Mouse (Mus musculus) midbrain, embryonic 11.5 days (tissue): ENCODE measurements around the gene Ano10. TPM values are rescaled to one million over a fixed set of nuclear protein-coding genes. Genes with fewer than 3 reads are reported as not detected.
"Not testable (repeated sequence)": the region's sequence is repeated elsewhere in the genome, so short reads cannot be mapped to it uniquely, and the experiment has no call there.

Experiments used
- ATAC-seq: fragments of 200-750 bp; cut with Nextera tagmentation; 2 replicates; pipeline ENCODE4 v1.8.0; 2017; ENCODE audit warnings: moderate TSS enrichment, moderate library complexity; ENCODE audit not compliant: low FRiP score
- DNase-seq: peaks from one replicate; pipeline ENCODE4 v3.0.0; 2015; ENCODE audit warnings: low spot score; ENCODE audit errors: missing footprints
- H3K27ac ChIP-seq: fragments of 300-500 bp; sonication (generic); 2 replicates; pipeline ENCODE4 v1.5.1; 2014; ENCODE audit warnings: low read depth, low read length
- H3K27me3 ChIP-seq: fragments of 300-500 bp; sonication (generic); 2 replicates; pipeline ENCODE4 v1.6.1; 2014; ENCODE audit warnings: mild to moderate bottlenecking, low read length, moderate library complexity, mixed read lengths; ENCODE audit not compliant: control insufficient read depth, insufficient read depth
- H3K36me3 ChIP-seq: fragments of 300-500 bp; sonication (generic); 2 replicates; pipeline ENCODE4 v1.6.1; 2014; ENCODE audit warnings: mild to moderate bottlenecking, low read length, moderate library complexity, mixed read lengths; ENCODE audit not compliant: control insufficient read depth, insufficient read depth
- H3K4me1 ChIP-seq: fragments of 300-500 bp; sonication (generic); 2 replicates; pipeline ENCODE4 v1.6.1; 2014; ENCODE audit warnings: low read length; ENCODE audit not compliant: control insufficient read depth, insufficient read depth
- H3K4me2 ChIP-seq: fragments of 300-500 bp; sonication (generic); 2 replicates; pipeline ENCODE4 v1.6.1; 2014; ENCODE audit warnings: mild to moderate bottlenecking, moderate library complexity
- H3K4me3 ChIP-seq: fragments of 300-500 bp; sonication (generic); 2 replicates; pipeline ENCODE4 v1.5.1; 2014; ENCODE audit warnings: low read depth, low read length
- H3K9ac ChIP-seq: fragments of 300-500 bp; sonication (generic); 2 replicates; pipeline ENCODE4 v1.6.1; 2014; ENCODE audit warnings: low read length
- H3K9me3 ChIP-seq: fragments of 300-500 bp; sonication (generic); 2 replicates; pipeline ENCODE4 v1.6.1; 2016; ENCODE audit warnings: low read length; ENCODE audit not compliant: control insufficient read depth
- WGBS: fragments of 180-500 bp; shearing (Covaris S2); extraction: QIAGEN DNeasy Blood & Tissue Kit; methylation state at CpG from one replicate; pipeline ENCODE4 v1.1.7; 2014; 5-methylcytosine and 5-hydroxymethylcytosine counted together
- polyA plus RNA-seq: library from polyadenylated mRNA; unstranded; fragments of >200 nt; fragmentation: Nextera tagmentation; extraction: Ambion mirVana; gene quantifications from 2 replicates; pipeline ENCODE4 v1.2.1, GENCODE M21; 2014

Ano10 gene
- polyA plus RNA-seq, 1 experiment from 2014 or later: 39.4 TPM

DNA sequence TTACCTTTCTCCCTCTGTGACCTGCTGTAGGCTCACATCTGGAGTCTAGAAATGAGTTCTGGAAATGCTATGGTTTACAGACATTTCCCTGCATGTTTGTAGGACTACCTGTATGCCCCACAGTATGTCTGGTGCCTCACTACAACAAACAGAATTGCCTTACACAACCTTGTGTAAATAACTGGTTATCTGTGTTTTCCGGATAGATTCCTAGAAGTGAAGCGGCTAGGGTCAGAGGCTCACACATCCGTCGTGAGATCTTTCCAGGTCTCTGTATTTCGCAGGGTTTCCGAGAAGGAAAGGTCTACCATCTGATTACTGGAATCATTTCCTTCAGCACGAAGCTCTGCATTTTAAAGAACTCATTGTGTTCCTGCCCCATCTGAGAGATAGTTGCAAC, 22.3 kb upstream of the Ano10 start:
- Histone ChIP-seq H3K27ac (no peak overlapping the region), H3K9me3 (no peaks in the 10 kb centered on the region), H3K9ac (no peak overlapping the region), H3K4me2 (no peak overlapping the region), H3K27me3 (no peaks in the 10 kb centered on the region), H3K36me3 (no peaks in the 10 kb centered on the region), H3K4me1 (no peaks in the 10 kb centered on the region), H3K4me3 (no peak overlapping the region)
- 93% methylated on average over 7 of the region's 7 CpGs for WGBS
- DNase-seq (no peak), ATAC-seq (no peak)

DNA sequence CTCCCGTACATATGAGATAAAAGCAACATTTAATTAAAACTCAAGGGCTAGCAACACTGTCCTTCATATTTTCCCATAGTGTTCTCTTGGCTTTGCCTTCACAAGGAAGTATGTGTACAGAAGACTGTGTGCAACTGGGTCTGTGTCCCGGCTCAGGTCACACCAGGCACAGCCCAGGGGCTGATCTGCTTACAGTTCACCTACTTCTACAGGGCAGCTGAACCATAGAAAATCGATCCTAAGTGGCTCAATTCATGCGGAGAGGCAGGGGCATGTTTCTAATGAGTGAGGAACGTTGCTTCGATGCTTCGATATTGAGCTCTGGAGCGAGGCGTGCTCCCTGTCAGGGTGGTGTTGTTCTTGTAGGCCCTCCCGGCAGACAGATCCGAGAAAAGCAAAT, 21.3 kb upstream of the Ano10 start:
- ATAC-seq: no peak

DNA sequence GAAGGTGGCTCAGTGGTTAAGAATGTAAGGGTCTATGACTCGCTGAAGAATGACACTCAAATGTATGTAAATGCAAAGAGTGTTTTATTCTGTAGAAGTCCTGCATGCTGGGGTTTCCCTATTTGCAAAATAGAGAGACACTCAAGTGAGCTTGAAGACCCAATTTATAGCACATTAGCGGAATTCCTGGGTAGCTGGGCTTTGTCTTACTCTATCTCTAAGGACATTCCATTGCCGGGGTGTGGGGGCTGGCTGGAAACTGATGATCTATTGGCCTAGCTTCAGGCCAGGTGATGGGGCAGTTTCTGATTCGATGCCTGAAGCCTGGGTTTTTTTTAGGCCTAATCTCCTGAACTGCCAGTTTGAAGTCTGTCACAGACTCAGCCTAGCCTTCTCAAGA, 20.7 kb upstream of the Ano10 start:
- 64% methylated on average over 4 of the region's 4 CpGs for WGBS

More for the DNA sequence above, 21.3 kb upstream of the Ano10 start:
- no peak overlapping the region for H3K4me3 ChIP-seq
- no peaks in the 10 kb centered on the region for H3K27me3 ChIP-seq
- H3K9me3 ChIP-seq: no peaks in the 10 kb centered on the region
- no peak overlapping the region for H3K4me2 ChIP-seq
- H3K4me1 ChIP-seq: no peaks in the 10 kb centered on the region
- DNase-seq: no peak
- WGBS: 64% methylated on average over 11 of the region's 11 CpGs
- no peaks in the 10 kb centered on the region for H3K36me3 ChIP-seq
- H3K27ac ChIP-seq: no peak overlapping the region
- no peak overlapping the region for H3K9ac ChIP-seq

DNA sequence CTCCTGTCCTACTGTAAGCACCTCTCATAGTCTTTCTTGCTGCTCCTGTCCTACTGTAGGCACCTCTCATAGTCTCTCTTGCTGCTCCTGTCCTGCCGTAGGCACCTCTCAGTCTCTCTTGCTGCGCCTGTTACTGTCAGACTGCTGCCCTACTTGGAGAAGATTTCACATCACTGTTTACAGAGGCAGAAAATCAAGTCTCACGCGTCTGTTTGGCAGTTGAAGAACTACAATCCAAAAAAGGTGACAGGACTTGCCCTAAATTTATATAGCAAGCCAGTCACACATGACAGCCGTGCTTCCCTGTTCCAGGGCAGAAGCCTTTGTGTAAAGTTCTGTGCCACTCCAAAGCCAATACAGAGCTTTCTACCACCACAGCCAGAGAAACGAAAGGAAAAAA, 20.2 kb upstream of the Ano10 start:
- Histone ChIP-seq H3K4me3 (no peak overlapping the region), H3K27ac (no peak overlapping the region), H3K27me3 (no peaks in the 10 kb centered on the region), H3K36me3 (no peaks in the 10 kb centered on the region), H3K9me3 (no peaks in the 10 kb centered on the region), H3K4me2 (no peak overlapping the region), H3K4me1 (no peaks in the 10 kb centered on the region), H3K9ac (no peak overlapping the region)
- WGBS: 92% methylated on average over 6 of the region's 6 CpGs
- DNase-seq (no peak), ATAC-seq (no peak)

More for the DNA sequence above, 20.7 kb upstream of the Ano10 start:
- no peaks in the 10 kb centered on the region for H3K4me1 ChIP-seq
- H3K27me3 ChIP-seq: no peaks in the 10 kb centered on the region
- no peaks in the 10 kb centered on the region for H3K36me3 ChIP-seq
- H3K27ac ChIP-seq: no peak overlapping the region
- no peaks in the 10 kb centered on the region for H3K9me3 ChIP-seq
- H3K9ac ChIP-seq: no peak overlapping the region
- no peak overlapping the region for H3K4me3 ChIP-seq
- DNase-seq (no peak), ATAC-seq (no peak)
- no peak overlapping the region for H3K4me2 ChIP-seq

DNA sequence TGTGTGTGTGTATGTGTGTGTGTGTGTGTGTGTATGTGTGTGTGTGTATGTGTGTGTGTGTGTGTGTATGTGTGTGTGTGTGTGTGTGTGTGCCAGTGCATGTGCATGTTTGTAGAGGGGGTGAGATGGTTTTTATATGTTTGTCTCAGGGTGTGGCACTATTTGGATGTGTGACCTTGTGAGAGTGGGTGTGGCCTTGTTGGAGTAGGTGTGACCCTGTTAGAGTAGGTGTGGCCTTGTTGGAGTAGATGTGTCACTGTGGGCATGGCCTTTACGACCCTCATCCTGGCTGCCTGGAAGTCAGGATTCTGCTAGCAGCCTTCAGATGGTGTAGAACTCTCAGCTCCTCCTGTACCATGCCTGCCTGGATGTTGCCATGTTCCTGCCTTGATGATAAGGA, 18.9 kb upstream of the Ano10 start:
- not testable (repeated sequence) for H3K9ac ChIP-seq, H3K27me3 ChIP-seq, H3K27ac ChIP-seq, H3K9me3 ChIP-seq, H3K4me2 ChIP-seq, H3K36me3 ChIP-seq, ATAC-seq, H3K4me1 ChIP-seq, DNase-seq, H3K4me3 ChIP-seq
- WGBS: 82% methylated on average over 1 of the region's 1 CpGs

DNA sequence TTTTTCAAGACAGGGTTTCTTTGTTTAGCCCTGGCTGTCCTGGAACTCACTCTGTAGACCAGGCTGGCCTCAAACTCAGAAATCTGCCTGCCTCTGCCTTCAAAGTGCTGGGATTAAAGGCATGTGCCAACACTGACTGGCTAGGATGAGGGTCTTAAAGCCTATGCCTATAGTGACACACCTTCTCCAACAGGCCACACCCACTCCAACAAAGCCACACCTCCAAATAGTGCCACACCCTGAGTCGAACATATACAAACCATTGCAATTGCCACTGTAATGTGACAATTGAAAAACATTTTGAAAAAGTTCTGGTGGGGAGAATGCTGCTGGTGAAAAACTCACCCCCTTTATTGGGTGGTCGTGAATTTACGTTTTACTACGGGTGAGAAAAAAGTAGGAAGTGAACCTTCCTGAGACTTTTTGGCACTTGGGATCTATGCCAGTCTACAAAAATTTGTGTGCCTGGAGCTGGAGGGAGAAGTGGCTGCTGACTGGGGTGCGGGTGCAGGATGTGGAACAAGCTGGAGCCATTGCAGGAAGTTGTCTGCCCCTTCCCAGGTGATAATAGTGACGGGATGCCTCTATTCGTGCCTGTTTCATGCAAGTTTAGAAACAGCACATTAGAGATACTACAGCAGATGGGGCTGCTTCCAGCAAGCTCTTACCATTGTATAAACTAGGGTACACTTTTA, 18.2 kb upstream of the Ano10 start:
- H3K27ac ChIP-seq: no peak overlapping the region
- no peak overlapping the region for H3K9ac ChIP-seq
- ATAC-seq (no peak), DNase-seq (no peak)
- H3K4me3 ChIP-seq: no peak overlapping the region
- H3K27me3 ChIP-seq: no peaks in the 10 kb centered on the region
- WGBS: 90% methylated on average over 7 of the region's 7 CpGs
- H3K9me3 ChIP-seq: no peaks in the 10 kb centered on the region
- no peaks in the 10 kb centered on the region for H3K4me1 ChIP-seq
- H3K4me2 ChIP-seq: no peak overlapping the region
- H3K36me3 ChIP-seq: no peaks in the 10 kb centered on the region

DNA sequence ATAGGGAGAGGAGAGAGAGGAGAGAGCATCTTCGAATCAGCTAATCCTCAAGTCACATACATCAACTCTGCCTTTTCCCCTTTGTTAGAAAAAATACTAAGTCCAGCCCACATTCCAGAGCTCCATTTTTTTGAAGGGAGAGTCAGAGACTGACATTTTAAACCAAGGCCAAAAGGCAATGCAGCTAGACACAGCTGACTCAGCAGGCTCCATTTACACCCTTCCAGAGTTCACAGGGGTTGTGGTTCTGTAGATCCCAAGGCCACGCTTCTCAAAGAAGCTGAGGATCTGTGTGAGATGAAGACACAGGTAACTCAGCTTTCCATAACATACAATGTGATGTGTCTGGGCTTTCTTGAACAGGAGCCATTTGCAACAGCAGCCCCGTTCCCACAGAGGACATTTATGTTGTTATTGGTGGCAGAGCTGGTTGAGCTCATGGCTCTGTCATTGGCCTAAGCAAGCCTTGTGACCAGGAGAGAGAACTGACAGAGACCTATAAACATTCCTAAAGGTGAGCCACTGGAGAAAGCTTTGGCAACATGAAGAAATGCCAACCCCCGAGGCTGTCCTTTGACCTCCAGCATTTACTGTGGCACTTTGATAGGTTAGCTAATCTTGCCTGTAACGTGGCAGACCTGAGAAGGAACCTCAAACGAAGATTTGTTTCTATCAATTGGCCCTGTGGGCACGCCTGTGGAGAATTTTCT, 17.0 kb upstream of the Ano10 start:
- no peak overlapping the region for H3K27ac ChIP-seq
- H3K4me1 ChIP-seq: no peaks in the 10 kb centered on the region
- H3K27me3 ChIP-seq: no peaks in the 10 kb centered on the region
- ATAC-seq: 0 out of 2 replicates have a peak, but pooled peaks have one; percentile 7
- peak overlapping the region; percentile 63 for H3K9ac ChIP-seq
- peak; percentile 90 for DNase-seq
- 72% methylated on average over 7 of the region's 7 CpGs for WGBS
- no peaks in the 10 kb centered on the region for H3K9me3 ChIP-seq
- H3K4me3 ChIP-seq: peak overlapping the region; percentile 35; the same call in 1 of the 2 replicates
- peak overlapping the region; percentile 48 for H3K4me2 ChIP-seq
- H3K36me3 ChIP-seq: no peaks in the 10 kb centered on the region

DNA sequence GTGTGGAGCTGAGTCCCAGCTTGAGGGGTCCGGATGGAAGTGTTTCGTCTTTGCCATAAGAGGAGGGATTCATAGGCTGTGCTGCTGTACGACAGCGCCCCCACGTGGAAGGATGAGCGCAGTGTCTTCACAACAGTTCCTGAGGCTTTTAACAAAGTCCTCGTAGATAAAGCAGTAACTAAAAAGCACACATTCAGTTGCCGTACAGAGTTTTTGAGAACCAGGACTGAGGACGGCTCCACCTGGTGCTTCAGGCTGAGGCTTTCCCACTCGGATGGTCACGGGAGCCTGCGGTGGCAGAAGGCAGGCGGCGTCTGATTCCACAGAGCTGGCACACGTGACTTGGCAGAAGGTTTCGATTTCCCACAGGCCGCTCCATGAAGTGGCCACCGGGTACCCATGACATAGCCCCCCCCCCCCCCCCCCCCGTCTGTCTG, 16.4 kb upstream of the Ano10 start:
- H3K9ac ChIP-seq: peak overlapping the region; percentile 63
- H3K4me1 ChIP-seq: no peaks in the 10 kb centered on the region
- no peaks in the 10 kb centered on the region for H3K9me3 ChIP-seq
- peak; percentile 98 for DNase-seq
- WGBS: 3% methylated on average over 18 of the region's 19 CpGs
- H3K4me2 ChIP-seq: peak overlapping the region; percentile 48
- peak overlapping the region; percentile 35 for H3K4me3 ChIP-seq
- H3K27me3 ChIP-seq: no peaks in the 10 kb centered on the region
- peak; percentile 89 for ATAC-seq
- no peaks in the 10 kb centered on the region for H3K36me3 ChIP-seq
- no peak overlapping the region for H3K27ac ChIP-seq
